Mouse (Mus musculus) forebrain, embryonic 15.5 days (tissue): ENCODE results near the gene Zfp112. TPM values are rescaled to one million over a fixed set of nuclear protein-coding genes. Genes with fewer than 3 reads are reported as not detected.

ENCODE experiments used
- ATAC-seq: fragments of 200-750 bp; cut with Nextera tagmentation; replicated peaks from 2 replicates; pipeline ENCODE4 v1.8.0; 2017; ENCODE audit warnings: mild to moderate bottlenecking, moderate TSS enrichment, moderate library complexity
- H3K27ac ChIP-seq: fragments of 300-500 bp; sonication (generic); replicated peaks from 2 replicates; pipeline ENCODE4 v1.5.1; 2015; ENCODE audit warnings: mild to moderate bottlenecking, inconsistent platforms
- H3K27me3 ChIP-seq: fragments of 300-500 bp; sonication (generic); 2 replicates; pipeline ENCODE4 v1.6.1; 2015; ENCODE audit warnings: inconsistent platforms
- H3K36me3 ChIP-seq: fragments of 300-500 bp; sonication (generic); 2 replicates; pipeline ENCODE4 v1.6.1; 2015; ENCODE audit warnings: mild to moderate bottlenecking, inconsistent platforms
- H3K4me1 ChIP-seq: fragments of 300-500 bp; sonication (generic); 2 replicates; pipeline ENCODE4 v1.6.1; 2015; ENCODE audit warnings: inconsistent platforms
- H3K4me2 ChIP-seq: fragments of 300-500 bp; sonication (generic); replicated peaks from 2 replicates; pipeline ENCODE4 v1.6.1; 2015; ENCODE audit warnings: mild to moderate bottlenecking, inconsistent platforms
- H3K4me3 ChIP-seq: fragments of 300-500 bp; sonication (generic); 2 replicates; pipeline ENCODE4 v1.5.1; 2015; ENCODE audit warnings: mild to moderate bottlenecking, inconsistent platforms
- H3K9ac ChIP-seq: fragments of 300-500 bp; sonication (generic); replicated peaks from 2 replicates; pipeline ENCODE4 v1.6.1; 2015; ENCODE audit warnings: mild to moderate bottlenecking, inconsistent platforms
- H3K9me3 ChIP-seq: fragments of 300-500 bp; sonication (generic); 2 replicates; pipeline ENCODE4 v1.6.1; 2016; ENCODE audit warnings: inconsistent platforms
- WGBS: fragments of 180-500 bp; shearing (Covaris S2); methylation state at CpG from one replicate; pipeline ENCODE4 v1.1.7; 2015; ENCODE audit warnings: mixed read lengths; 5-methylcytosine and 5-hydroxymethylcytosine counted together
- polyA plus RNA-seq: library from polyadenylated mRNA; unstranded; fragments of >200 nt; fragmentation: Nextera tagmentation; extraction: Ambion mirVana; gene quantifications from 2 replicates; pipeline ENCODE4 v1.2.1, GENCODE M21; 2015

Gene Zfp112
- polyA plus RNA-seq, 1 experiment from 2014 or later: 10.4 TPM

GRCm38 (mm10) chr7:24116655-24117054 is 4.5 kb downstream of the Zfp112 start:
- H3K4me2 ChIP-seq: no peak overlapping the region
- WGBS: 84% methylated on average over 4 of the region's 4 CpGs
- H3K36me3 ChIP-seq: no peaks in the 10 kb centered on the region
- H3K9ac ChIP-seq: no peak overlapping the region
- H3K4me1 ChIP-seq: peaks cover 7% of the 10 kb centered on the region
- H3K9me3 ChIP-seq: no peaks in the 10 kb centered on the region
- H3K27ac ChIP-seq: no peak overlapping the region
- no peak for ATAC-seq
- H3K27me3 ChIP-seq: no peaks in the 10 kb centered on the region
- no peak overlapping the region for H3K4me3 ChIP-seq

GRCm38 (mm10) chr7:24133425-24133995 is 21.4 kb downstream of the Zfp112 start:
- 17% methylated on average over 6 of the region's 6 CpGs for WGBS
- ATAC-seq: peak; percentile 60
- H3K36me3 ChIP-seq: peaks cover 21% of the 10 kb centered on the region

GRCm38 (mm10) chr7:24133996-24134828 is 22.1 kb downstream of the Zfp112 start, which contains the start of gene Zfp235:
Zfp235 (plus strand) TSS chr7:24134169.
- Histone ChIP-seq H3K4me2 (peak within 1 kb of the TSS; percentile 66), H3K4me3 (peak within 1 kb of the TSS; percentile 72), H3K27me3 (no peaks in the 10 kb centered on the region), H3K27ac (peak within 1 kb of the TSS; percentile 79), H3K4me1 (peaks cover 26% of the 10 kb centered on the region), H3K9me3 (no peaks in the 10 kb centered on the region), H3K36me3 (peaks cover 23% of the 10 kb centered on the region), H3K9ac (peak within 1 kb of the TSS; percentile 76)
- ATAC-seq: peak; percentile 96
- 3% methylated on average over 32 of the region's 32 CpGs for WGBS

More at GRCm38 (mm10) chr7:24133425-24133995, 21.4 kb downstream of the Zfp112 start:
- peaks cover 26% of the 10 kb centered on the region for H3K4me1 ChIP-seq
- peak overlapping the region; percentile 72 for H3K4me3 ChIP-seq
- H3K27ac ChIP-seq: peak overlapping the region; percentile 79
- H3K4me2 ChIP-seq: peak overlapping the region; percentile 66
- H3K27me3 ChIP-seq: no peaks in the 10 kb centered on the region
- peak overlapping the region; percentile 76 for H3K9ac ChIP-seq
- H3K9me3 ChIP-seq: no peaks in the 10 kb centered on the region

GRCm38 (mm10) chr7:24142566-24142965 is 30.5 kb downstream of the Zfp112 start:
- Histone ChIP-seq H3K36me3 (peaks cover 44% of the 10 kb centered on the region), H3K4me3 (no peak overlapping the region), H3K27ac (no peak overlapping the region), H3K27me3 (no peaks in the 10 kb centered on the region), H3K4me2 (no peak overlapping the region), H3K9ac (no peak overlapping the region), H3K9me3 (no peaks in the 10 kb centered on the region), H3K4me1 (no peaks in the 10 kb centered on the region)
- ATAC-seq: no peak
- WGBS: 94% methylated on average over 6 of the region's 6 CpGs

- H3K27ac ChIP-seq: no peak overlapping the region
- no peaks in the 10 kb centered on the region for H3K36me3 ChIP-seq
- H3K9me3 ChIP-seq: no peaks in the 10 kb centered on the region
- no peaks in the 10 kb centered on the region for H3K4me1 ChIP-seq
- no peak for ATAC-seq
- WGBS: 11% methylated on average over 1 of the region's 1 CpGs
- H3K4me3 ChIP-seq: no peak overlapping the region
- no peak overlapping the region for H3K4me2 ChIP-seq
- H3K27me3 ChIP-seq: no peaks in the 10 kb centered on the region
- no peak overlapping the region for H3K9ac ChIP-seq
Observed at GRCm38 (mm10) chr7:24153272-24153671, 41.2 kb downstream of the Zfp112 start.

- H3K4me2 ChIP-seq: no peak overlapping the region
- 68% methylated on average over 4 of the region's 4 CpGs for WGBS
- H3K27me3 ChIP-seq: no peaks in the 10 kb centered on the region
- H3K4me3 ChIP-seq: no peak overlapping the region
- no peak for ATAC-seq
- H3K4me1 ChIP-seq: peaks cover 12% of the 10 kb centered on the region
- no peaks in the 10 kb centered on the region for H3K9me3 ChIP-seq
- no peaks in the 10 kb centered on the region for H3K36me3 ChIP-seq
- no peak overlapping the region for H3K27ac ChIP-seq
- H3K9ac ChIP-seq: no peak overlapping the region
Observed at GRCm38 (mm10) chr7:24172191-24172590, 60.1 kb downstream of the Zfp112 start.

GRCm38 (mm10) chr7:24174618-24175336 is 62.7 kb downstream of the Zfp112 start, which contains the start of gene Zfp114:
Zfp114 (plus strand) TSS chr7:24175060.
- 11% methylated on average over 23 of the region's 23 CpGs for WGBS
- Histone ChIP-seq H3K27me3 (no peaks in the 10 kb centered on the region), H3K9me3 (no peaks in the 10 kb centered on the region), H3K9ac (peak within 1 kb of the TSS; percentile 68), H3K27ac (peak within 1 kb of the TSS; percentile 79), H3K4me1 (peaks cover 12% of the 10 kb centered on the region), H3K36me3 (no peaks in the 10 kb centered on the region), H3K4me2 (peak within 1 kb of the TSS; percentile 57), H3K4me3 (peak within 1 kb of the TSS; percentile 81)
- peak; percentile 94 for ATAC-seq

GRCm38 (mm10) chr7:24175337-24175711 is 63.2 kb downstream of the Zfp112 start:
- Histone ChIP-seq H3K4me3 (peak overlapping the region; percentile 81), H3K9me3 (no peaks in the 10 kb centered on the region), H3K4me1 (peaks cover 12% of the 10 kb centered on the region), H3K4me2 (peak overlapping the region; percentile 57), H3K27me3 (no peaks in the 10 kb centered on the region), H3K36me3 (no peaks in the 10 kb centered on the region), H3K27ac (peak overlapping the region; percentile 79), H3K9ac (peak overlapping the region; percentile 68; the same call in 1 of the 2 replicates)
- peak; percentile 50 for ATAC-seq
- 60% methylated on average over 6 of the region's 6 CpGs for WGBS

Other genes starting within 250 kb of the Zfp112 start
- gene Vmn1r177, start 245.9 kb upstream of the Zfp112 start, polyA plus RNA-seq: not detected in 2 replicates
- not detected in 2 replicates for gene Vmn1r178, start 220.3 kb upstream of the Zfp112 start, polyA plus RNA-seq
- not detected in 2 replicates for gene Vmn1r179, start 185.3 kb upstream of the Zfp112 start, polyA plus RNA-seq
- not detected in 2 replicates for gene Vmn1r180, start 161.7 kb upstream of the Zfp112 start, polyA plus RNA-seq
- not detected in 2 replicates for gene Vmn1r181, start 137.7 kb upstream of the Zfp112 start, polyA plus RNA-seq
- gene V1rd19, start 110.6 kb upstream of the Zfp112 start, polyA plus RNA-seq: not detected in 2 replicates
- not detected in 2 replicates for gene Vmn1r183, start 59.1 kb upstream of the Zfp112 start, polyA plus RNA-seq
- 35.9 and 39.5 TPM in 2 replicates for gene Zfp180, start 30.4 kb upstream of the Zfp112 start, polyA plus RNA-seq
- gene Zfp235, start 21.9 kb downstream of the Zfp112 start, polyA plus RNA-seq: 23.2 and 27.3 TPM in 2 replicates
- 9.0 TPM in 2 replicates for gene Zfp114, start 62.7 kb downstream of the Zfp112 start, polyA plus RNA-seq
- 7.0 and 7.6 TPM in 2 replicates for gene Zfp111, start 99.1 kb downstream of the Zfp112 start, polyA plus RNA-seq
- 4.6 and 6.2 TPM in 2 replicates for gene Zfp109, start 125.2 kb downstream of the Zfp112 start, polyA plus RNA-seq
- 4.1 and 5.3 TPM in 2 replicates for gene Zfp108, start 142.5 kb downstream of the Zfp112 start, polyA plus RNA-seq
- 9.3 and 12.1 TPM in 2 replicates for gene Zfp93, start 158.1 kb downstream of the Zfp112 start, polyA plus RNA-seq
- 51.2 and 59.0 TPM in 2 replicates for gene Zfp61, start 188.9 kb downstream of the Zfp112 start, polyA plus RNA-seq
- gene Zfp94, start 204.4 kb downstream of the Zfp112 start, polyA plus RNA-seq: 24.5 and 24.7 TPM in 2 replicates
- gene Tescl, start 221.6 kb downstream of the Zfp112 start, polyA plus RNA-seq: not detected in 2 replicates
- not detected in 2 replicates for gene Lypd5, start 236.9 kb downstream of the Zfp112 start, polyA plus RNA-seq